Mouse (Mus musculus) adrenal gland, postnatal 4 days (tissue): ENCODE data around the gene Prss40. TPM values are rescaled to one million over a fixed set of nuclear protein-coding genes. Genes with fewer than 3 reads are reported as not detected.
A peak's percentile ranks its signal among the peaks of the same experiment; 100 is the strongest.
"Not testable (repeated sequence)": the region's sequence is repeated elsewhere in the genome, so short reads cannot be mapped to it uniquely, and the experiment has no call there.

Experiments
- DNase-seq, 2 experiments: peaks; one replicate each; pipeline ENCODE4 v3.0.0; 2021 to 2022; ENCODE audit warnings: low spot score in 2 of 2, mixed read lengths in 2 of 2
- total RNA-seq, 2 experiments: library from RNA; stranded (reverse); gene quantifications; 2 replicates each; pipeline ENCODE4 v1.2.3; 2021

Prss40 gene
- total RNA-seq, 2 experiments from 2014 or later, result not detected

- DNase-seq, result not testable (repeated sequence)
Measured at GRCm38 (mm10) chr1:34535043-34535698, 25.6 kb downstream of the Prss40 start, which contains the start of gene Cfc1. Cfc1 (plus strand) TSS chr1:34535648.

- DNase-seq, result not testable (repeated sequence)
Measured at GRCm38 (mm10) chr1:34534574-34534973, 26.2 kb downstream of the Prss40 start.

- no peak for DNase-seq
Measured at GRCm38 (mm10) chr1:34523647-34524046, 37.1 kb downstream of the Prss40 start.

- DNase-seq, result no peak
Measured at GRCm38 (mm10) chr1:34522850-34523244, 37.9 kb downstream of the Prss40 start.

GRCm38 (mm10) chr1:34522205-34522849, 38.4 kb downstream of the Prss40 start:
- DNase-seq, result no peak

- no peak for DNase-seq
Measured at GRCm38 (mm10) chr1:34518259-34518658, 42.5 kb downstream of the Prss40 start.

GRCm38 (mm10) chr1:34517797-34518196, 42.9 kb downstream of the Prss40 start:
- not testable (repeated sequence) for DNase-seq

GRCm38 (mm10) chr1:34517297-34517696, 43.4 kb downstream of the Prss40 start:
- not testable (repeated sequence) for DNase-seq

- no peak for DNase-seq
Measured at GRCm38 (mm10) chr1:34516595-34516994, 44.1 kb downstream of the Prss40 start.

- DNase-seq, result no peak
Measured at GRCm38 (mm10) chr1:34513068-34513467, 47.7 kb downstream of the Prss40 start.

GRCm38 (mm10) chr1:34511027-34511426, 49.7 kb downstream of the Prss40 start:
- peak in 1 of 2 experiments; percentile 24 for DNase-seq

- DNase-seq, result no peak
Measured at GRCm38 (mm10) chr1:34510575-34510981, 50.2 kb downstream of the Prss40 start.

- no peak for DNase-seq
Measured at GRCm38 (mm10) chr1:34507986-34508385, 52.8 kb downstream of the Prss40 start.

- no peak for DNase-seq
Measured at GRCm38 (mm10) chr1:34505970-34506551, 54.7 kb downstream of the Prss40 start.

GRCm38 (mm10) chr1:34505307-34505706, 55.4 kb downstream of the Prss40 start:
- no peak for DNase-seq

- no peak for DNase-seq
Measured at GRCm38 (mm10) chr1:34502991-34503390, 57.8 kb downstream of the Prss40 start.

Other genes with a start within 250 kb of the Prss40 start
- gene Ccdc115, start 121.3 kb downstream of the Prss40 start, total RNA-seq, result 10 to 100 TPM; 26.6 to 27.7 TPM
- gene Imp4, start 121.1 kb downstream of the Prss40 start, total RNA-seq, result 10 to 100 TPM; 58.2 to 62.2 TPM
- gene Ptpn18, start 101.2 kb downstream of the Prss40 start, total RNA-seq, result 10 to 100 TPM; 10.4 to 10.9 TPM
- gene Prss39, start 62.5 kb downstream of the Prss40 start, total RNA-seq, result not detected
- not detected for gene Cfc1, start 25.3 kb downstream of the Prss40 start, total RNA-seq
- 1 to 10 TPM; 1.7 to 1.8 TPM for gene Amer3, start 18.7 kb upstream of the Prss40 start, total RNA-seq